Mouse (Mus musculus) left cerebral cortex, adult 18-20 months (tissue): ENCODE data around the gene Tmem14c. TPM values are rescaled to one million over a fixed set of nuclear protein-coding genes. Genes with fewer than 3 reads are reported as not detected.

Experiments used
- DNase-seq, 2 experiments: peaks; one replicate each; pipeline ENCODE4 v3.0.0; 2021 to 2022; ENCODE audit warnings: low spot score in 2 of 2, mixed read lengths in 1 of 2
- total RNA-seq, 2 experiments: library from RNA; stranded (reverse); gene quantifications; 2 replicates each; pipeline ENCODE4 v1.2.3; 2021

Tmem14c gene
- total RNA-seq, 2 experiments from 2014 or later = 52.6 to 58.6 TPM

GRCm38 (mm10) chr13:41006244-41006643 lies 9.8 kb upstream of the Tmem14c start:
- DNase-seq = no peak

GRCm38 (mm10) chr13:41008271-41008670 lies 7.8 kb upstream of the Tmem14c start:
- no peak for DNase-seq

GRCm38 (mm10) chr13:41008946-41009345 lies 7.1 kb upstream of the Tmem14c start:
- no peak for DNase-seq

GRCm38 (mm10) chr13:41016797-41017405 lies 809 bp downstream of the Tmem14c start:
- DNase-seq = no peak

GRCm38 (mm10) chr13:41017832-41018231 lies 1.7 kb downstream of the Tmem14c start:
- DNase-seq = no peak

- no peak for DNase-seq
These were observed 2.1 kb downstream of the Tmem14c start for GRCm38 (mm10) chr13:41018236-41018635.

- no peak for DNase-seq
These were observed 2.9 kb downstream of the Tmem14c start for GRCm38 (mm10) chr13:41018756-41019591.

- DNase-seq = no peak
These were observed 4.4 kb downstream of the Tmem14c start for GRCm38 (mm10) chr13:41020494-41020893.

- DNase-seq = no peak
These were observed 5.5 kb downstream of the Tmem14c start for GRCm38 (mm10) chr13:41021607-41022006.

GRCm38 (mm10) chr13:41022099-41022498 lies 6.0 kb downstream of the Tmem14c start:
- DNase-seq = no peak

- DNase-seq = no peak
These were observed 14.0 kb downstream of the Tmem14c start for GRCm38 (mm10) chr13:41030098-41030497.

GRCm38 (mm10) chr13:41042511-41042910 lies 26.4 kb downstream of the Tmem14c start:
- no peak for DNase-seq

- DNase-seq = no peak
These were observed 29.8 kb downstream of the Tmem14c start for GRCm38 (mm10) chr13:41045901-41046300.

GRCm38 (mm10) chr13:41047280-41047679 lies 31.2 kb downstream of the Tmem14c start:
- no peak for DNase-seq

GRCm38 (mm10) chr13:41051965-41052364 lies 35.9 kb downstream of the Tmem14c start:
- no peak for DNase-seq

GRCm38 (mm10) chr13:41067618-41068017 lies 51.5 kb downstream of the Tmem14c start:
- DNase-seq = no peak

GRCm38 (mm10) chr13:41071617-41072016 lies 55.5 kb downstream of the Tmem14c start:
- no peak for DNase-seq

Other genes starting within 250 kb of the Tmem14c start
- gene Gcnt2, start 156.5 kb upstream of the Tmem14c start, total RNA-seq = 10 to 100 TPM; 21.5 to 26.9 TPM
- 10 to 100 TPM; 40.1 to 41.5 TPM for gene Pak1ip1, start 15.3 kb upstream of the Tmem14c start, total RNA-seq
- 1 to 10 TPM; 2.9 to 3.0 TPM for gene Mak, start 63.4 kb downstream of the Tmem14c start, total RNA-seq
- not detected for gene Gcm2, start 94.7 kb downstream of the Tmem14c start, total RNA-seq
- gene Sycp2l, start 98.0 kb downstream of the Tmem14c start, total RNA-seq = under 1 TPM in 1 of 2 experiments, not detected in 1; 0.28 TPM
- gene Elovl2, start 204.1 kb downstream of the Tmem14c start, total RNA-seq = 10 to 100 TPM; 14.6 to 15.3 TPM
- 100 to 1,000 TPM; 176 to 180 TPM for gene Smim13, start 233.6 kb downstream of the Tmem14c start, total RNA-seq